Mouse (Mus musculus) C2C12 (cell line): ENCODE measurements around the gene Gm49322.

Source experiments
- CTCF ChIP-seq: IDR thresholded peaks from one replicate; pipeline ENCODE4 v1.5.1; 2011; ENCODE audit not compliant: control insufficient read depth, insufficient read depth, insufficient read length
- MYOD1 ChIP-seq: IDR thresholded peaks from one replicate; pipeline ENCODE4 v1.6.1; 2011; ENCODE audit warnings: low read depth; ENCODE audit not compliant: control insufficient read depth, insufficient read length

GRCm38 (mm10) chr10:80627685-80628084 lies 21.9 kb downstream of the Gm49322 start:
- TF ChIP-seq CTCF (no peak), MYOD1 (no peak)
